Mouse (Mus musculus) forebrain, embryonic 16.5 days (tissue): ENCODE results near the gene Shank1. TPM values are rescaled to one million over a fixed set of nuclear protein-coding genes. Genes with fewer than 3 reads are reported as not detected.

Experiments
- ATAC-seq: fragments of 200-750 bp; cut with Nextera tagmentation; 2 replicates; pipeline ENCODE4 v1.8.0; 2017; ENCODE audit warnings: mild to moderate bottlenecking, moderate library complexity
- H3K27ac ChIP-seq: fragments of 300-500 bp; sonication (generic); 2 replicates; pipeline ENCODE4 v1.5.1; 2014; ENCODE audit warnings: low read length, control low read depth
- H3K27me3 ChIP-seq: fragments of 300-500 bp; sonication (generic); replicated peaks from 2 replicates; pipeline ENCODE4 v1.6.1; 2014; ENCODE audit warnings: low read length; ENCODE audit not compliant: control insufficient read depth, insufficient read depth
- H3K36me3 ChIP-seq: fragments of 300-500 bp; sonication (generic); 2 replicates; pipeline ENCODE4 v1.6.1; 2014; ENCODE audit not compliant: control insufficient read depth, insufficient read depth
- H3K4me1 ChIP-seq: fragments of 300-500 bp; sonication (generic); replicated peaks from 2 replicates; pipeline ENCODE4 v1.6.1; 2014; ENCODE audit warnings: low read length; ENCODE audit not compliant: control insufficient read depth, insufficient read depth
- H3K4me2 ChIP-seq: fragments of 300-500 bp; sonication (generic); 2 replicates; pipeline ENCODE4 v1.6.1; 2014; ENCODE audit warnings: mild to moderate bottlenecking, low read length, control low read depth
- H3K4me3 ChIP-seq: fragments of 300-500 bp; sonication (generic); replicated peaks from 2 replicates; pipeline ENCODE4 v1.5.1; 2014; ENCODE audit warnings: mild to moderate bottlenecking, low read length, control low read depth
- H3K9ac ChIP-seq: fragments of 300-500 bp; sonication (generic); replicated peaks from 2 replicates; pipeline ENCODE4 v1.6.1; 2014; ENCODE audit warnings: low read depth, low read length, control low read depth
- H3K9me3 ChIP-seq: fragments of 300-500 bp; sonication (generic); 2 replicates; pipeline ENCODE4 v1.6.1; 2016; ENCODE audit warnings: low read length; ENCODE audit not compliant: control insufficient read depth
- WGBS: fragments of 180-500 bp; shearing (Covaris S2); extraction: QIAGEN DNeasy Blood & Tissue Kit; methylation state at CpG from one replicate; pipeline ENCODE4 v1.1.7; 2014; 5-methylcytosine and 5-hydroxymethylcytosine counted together
- polyA plus RNA-seq: library from polyadenylated mRNA; unstranded; fragments of >200 nt; fragmentation: Nextera tagmentation; extraction: Ambion mirVana; gene quantifications from 2 replicates; pipeline ENCODE4 v1.2.1, GENCODE M21; 2015

Gene Shank1
- polyA plus RNA-seq, 1 experiment from 2014 or later: 26.5 TPM

DNA sequence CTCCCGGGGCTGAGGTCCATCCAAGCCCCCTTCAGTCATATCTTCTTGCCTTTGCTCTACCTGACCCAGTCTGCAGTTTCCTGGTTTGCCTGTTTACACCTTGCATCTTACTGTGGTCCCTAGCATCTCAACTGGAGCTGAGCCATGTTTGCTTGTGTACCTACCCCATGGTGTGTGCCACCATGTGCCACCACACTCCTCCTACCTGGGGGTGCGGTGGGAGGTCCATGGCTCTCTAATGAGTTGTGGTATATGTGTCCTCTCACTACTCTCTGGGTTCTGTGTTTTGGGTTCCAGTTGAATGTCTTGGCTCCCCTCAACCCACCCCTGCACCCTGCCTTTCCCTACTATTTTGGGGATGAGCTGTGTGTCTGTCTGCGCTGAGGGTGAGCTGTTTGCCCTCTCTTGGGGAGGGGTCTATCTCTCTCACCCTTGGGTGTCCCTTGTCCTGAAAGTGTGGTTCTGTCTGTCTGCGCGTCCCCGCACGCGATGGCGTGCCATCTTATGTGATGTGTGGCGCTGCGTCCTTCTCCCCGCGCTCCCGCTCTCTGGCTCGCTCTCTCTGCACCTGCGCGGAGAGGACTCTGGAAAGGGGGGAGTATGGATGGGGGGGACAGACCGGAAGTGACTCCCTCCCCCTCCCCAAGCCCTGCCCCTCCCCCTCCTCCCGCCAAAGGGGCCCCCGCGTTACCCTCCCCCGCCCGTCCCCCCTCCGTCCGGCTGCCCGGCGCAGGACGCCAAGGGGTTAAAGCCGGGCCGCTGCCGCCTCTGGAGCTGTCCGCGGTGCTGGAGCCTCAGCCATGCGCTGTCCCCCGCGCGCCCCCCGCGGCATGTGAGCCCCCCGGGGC is 25.2 kb downstream of the Shank1 start:
- no peaks in the 10 kb centered on the region for H3K9me3 ChIP-seq
- H3K4me1 ChIP-seq: peaks cover 26% of the 10 kb centered on the region
- peak overlapping the region; percentile 86 for H3K4me2 ChIP-seq
- WGBS: 6% methylated on average over 24 of the region's 40 CpGs
- H3K4me3 ChIP-seq: peak overlapping the region; percentile 60
- peaks cover 9% of the 10 kb centered on the region; the same call in 1 of the 2 replicates for H3K27me3 ChIP-seq
- peak; percentile 76 for ATAC-seq
- H3K36me3 ChIP-seq: peaks cover 4% of the 10 kb centered on the region; the same call in 1 of the 2 replicates
- H3K9ac ChIP-seq: peak overlapping the region; percentile 79
- peak overlapping the region; percentile 78 for H3K27ac ChIP-seq

DNA sequence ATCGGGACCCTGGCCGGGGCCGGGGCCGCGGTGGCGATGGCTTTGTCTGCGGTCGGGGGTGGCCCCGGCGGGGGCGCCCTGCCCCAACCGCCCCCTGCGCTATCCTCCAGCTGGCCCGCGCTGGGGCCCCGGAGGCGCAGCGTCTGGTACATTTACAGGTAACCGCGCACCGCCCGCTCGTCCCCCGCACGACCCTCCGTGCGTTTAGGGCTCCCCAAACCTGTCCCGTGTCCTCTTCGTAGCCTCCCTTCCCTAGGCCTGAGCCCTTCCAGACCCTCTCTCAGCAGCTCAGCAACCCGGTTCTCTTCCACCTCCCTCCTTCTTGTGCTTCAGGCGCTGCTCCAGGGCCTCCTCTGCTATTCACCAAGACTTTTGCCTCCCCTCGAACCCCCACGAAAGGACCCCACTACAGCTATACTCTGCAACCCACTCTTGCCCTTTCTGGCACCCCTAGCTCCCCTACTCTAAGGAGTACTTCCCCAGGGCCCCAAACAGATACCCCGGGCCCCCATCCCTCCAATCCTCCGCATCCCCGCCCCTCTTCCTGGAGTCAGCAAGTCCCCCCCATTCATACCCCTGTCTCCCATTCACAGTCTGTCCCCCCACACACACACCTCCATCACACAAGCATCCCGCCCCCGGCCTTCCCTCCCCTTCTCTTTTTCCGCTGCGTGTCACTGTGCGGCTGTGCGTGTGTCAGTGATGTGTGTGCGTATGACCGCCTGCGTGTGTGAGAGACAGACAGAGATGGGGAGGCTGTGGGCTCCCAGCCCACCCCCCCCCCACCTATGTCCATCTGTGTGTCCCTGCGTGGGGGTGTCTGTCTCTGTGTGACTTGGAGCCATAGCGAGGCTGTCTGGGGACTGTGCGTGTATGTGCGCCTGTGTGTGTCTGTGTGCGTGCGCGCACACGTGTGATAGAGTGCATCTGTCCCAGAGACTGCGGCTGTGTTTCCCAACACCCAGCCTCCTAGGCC is 26.3 kb downstream of the Shank1 start:
- peaks cover 26% of the 10 kb centered on the region for H3K4me1 ChIP-seq
- 2% methylated on average over 40 of the region's 54 CpGs for WGBS
- H3K36me3 ChIP-seq: peaks cover 4% of the 10 kb centered on the region; the same call in 1 of the 2 replicates
- peak overlapping the region; percentile 60 for H3K4me3 ChIP-seq
- H3K9me3 ChIP-seq: no peaks in the 10 kb centered on the region
- peak overlapping the region; percentile 86 for H3K4me2 ChIP-seq
- peak overlapping the region; percentile 78 for H3K27ac ChIP-seq
- peaks cover 9% of the 10 kb centered on the region; the same call in 1 of the 2 replicates for H3K27me3 ChIP-seq
- peak; percentile 79 for ATAC-seq
- peak overlapping the region; percentile 79 for H3K9ac ChIP-seq

DNA sequence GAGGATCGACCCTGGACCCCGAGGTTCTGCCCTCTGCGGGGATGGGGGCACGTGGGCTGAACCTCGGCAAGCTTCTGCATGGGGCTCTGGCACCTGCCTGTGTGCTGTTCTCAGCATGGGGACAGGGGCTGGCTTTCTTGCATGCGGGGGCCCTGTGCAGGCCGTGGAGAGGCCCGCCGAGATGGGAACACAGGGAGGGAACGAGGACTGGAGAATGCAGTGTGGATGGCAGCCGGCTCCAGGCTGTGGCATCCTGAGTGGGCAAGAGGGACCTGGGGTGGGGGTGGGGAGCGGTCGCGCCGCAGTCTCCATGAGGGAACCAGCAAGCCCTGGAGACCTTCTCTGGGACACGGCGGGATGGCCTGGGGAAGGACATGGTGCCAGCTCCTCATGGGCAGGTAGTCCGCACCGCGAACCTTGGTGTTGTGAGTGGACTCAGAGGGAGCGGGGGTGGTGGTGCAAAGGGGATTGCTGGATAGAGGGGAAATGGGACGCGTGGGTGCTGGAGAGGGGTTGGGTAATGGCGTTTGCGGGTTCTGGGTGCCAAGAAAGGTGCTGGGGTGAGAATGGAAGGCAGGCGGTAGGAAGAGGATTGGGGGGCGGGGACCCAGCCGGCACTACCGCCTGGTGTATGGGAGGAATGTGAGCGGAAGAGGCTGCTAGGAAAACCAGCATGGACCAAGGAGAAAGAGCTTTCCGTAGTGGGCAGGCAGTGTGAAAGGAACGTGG is 27.2 kb downstream of the Shank1 start:
- Histone ChIP-seq H3K4me2 (peak overlapping the region; percentile 86), H3K9me3 (no peaks in the 10 kb centered on the region), H3K9ac (peak overlapping the region; percentile 79), H3K36me3 (peaks cover 4% of the 10 kb centered on the region; the same call in 1 of the 2 replicates), H3K4me3 (peak overlapping the region; percentile 60), H3K27ac (peak overlapping the region; percentile 78), H3K4me1 (peaks cover 26% of the 10 kb centered on the region), H3K27me3 (peaks cover 9% of the 10 kb centered on the region; the same call in 1 of the 2 replicates)
- WGBS: 3% methylated on average over 31 of the region's 32 CpGs
- ATAC-seq: peak; percentile 16

DNA sequence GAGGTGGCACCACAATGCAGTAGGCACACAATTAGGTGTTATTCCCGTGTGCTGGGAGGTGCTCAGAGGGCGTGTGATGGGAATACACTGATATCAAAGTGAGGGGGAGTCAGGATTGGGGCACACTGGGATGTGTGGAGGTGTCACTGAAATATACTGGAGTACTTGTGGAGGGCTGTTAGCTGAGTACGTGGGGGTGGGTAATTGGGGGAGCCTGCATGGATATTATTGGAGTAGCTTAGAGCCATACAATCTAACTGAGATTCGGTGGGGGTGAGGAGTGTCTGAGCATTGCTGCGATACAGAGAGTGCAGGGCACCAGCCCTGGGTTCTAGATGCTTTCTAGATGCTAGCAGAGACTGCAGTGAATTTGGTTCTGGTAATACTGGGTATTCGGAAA is 30.2 kb downstream of the Shank1 start:
- no peak overlapping the region for H3K4me2 ChIP-seq
- no peak for ATAC-seq
- H3K27ac ChIP-seq: no peak overlapping the region
- no peak overlapping the region for H3K4me3 ChIP-seq
- H3K9me3 ChIP-seq: no peaks in the 10 kb centered on the region
- H3K36me3 ChIP-seq: 0 out of 2 replicates have a peak, but pooled peaks cover 4% of the 10 kb centered on the region
- peaks cover 9% of the 10 kb centered on the region; the same call in 1 of the 2 replicates for H3K27me3 ChIP-seq
- peaks cover 22% of the 10 kb centered on the region for H3K4me1 ChIP-seq
- 71% methylated on average over 6 of the region's 6 CpGs for WGBS
- no peak overlapping the region for H3K9ac ChIP-seq

DNA sequence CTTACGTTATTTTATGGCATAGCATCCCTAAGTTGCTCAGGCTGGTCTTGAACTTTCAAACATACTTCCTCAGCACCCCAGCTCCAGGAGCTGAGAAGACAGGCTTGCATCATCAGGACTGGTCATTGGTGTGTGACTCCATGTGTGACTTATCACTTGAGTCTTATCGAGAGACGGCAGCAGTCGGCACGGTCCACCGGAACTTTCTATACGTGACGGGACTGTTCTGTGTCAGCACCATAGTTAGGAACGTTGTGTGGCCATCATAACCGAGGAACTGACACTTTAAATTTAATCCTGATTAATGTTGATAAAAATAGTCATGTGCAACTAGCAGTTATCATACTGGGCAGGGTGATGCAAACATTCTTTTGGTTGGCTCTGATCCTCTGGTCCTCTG is 31.1 kb downstream of the Shank1 start:
- H3K36me3 ChIP-seq: peaks cover 6% of the 10 kb centered on the region; the same call in 1 of the 2 replicates
- H3K4me3 ChIP-seq: no peak overlapping the region
- no peaks in the 10 kb centered on the region for H3K9me3 ChIP-seq
- no peak for ATAC-seq
- 91% methylated on average over 10 of the region's 10 CpGs for WGBS
- H3K4me1 ChIP-seq: peaks cover 16% of the 10 kb centered on the region
- no peak overlapping the region for H3K9ac ChIP-seq
- H3K4me2 ChIP-seq: no peak overlapping the region
- H3K27me3 ChIP-seq: peaks cover 9% of the 10 kb centered on the region; the same call in 1 of the 2 replicates
- H3K27ac ChIP-seq: no peak overlapping the region

DNA sequence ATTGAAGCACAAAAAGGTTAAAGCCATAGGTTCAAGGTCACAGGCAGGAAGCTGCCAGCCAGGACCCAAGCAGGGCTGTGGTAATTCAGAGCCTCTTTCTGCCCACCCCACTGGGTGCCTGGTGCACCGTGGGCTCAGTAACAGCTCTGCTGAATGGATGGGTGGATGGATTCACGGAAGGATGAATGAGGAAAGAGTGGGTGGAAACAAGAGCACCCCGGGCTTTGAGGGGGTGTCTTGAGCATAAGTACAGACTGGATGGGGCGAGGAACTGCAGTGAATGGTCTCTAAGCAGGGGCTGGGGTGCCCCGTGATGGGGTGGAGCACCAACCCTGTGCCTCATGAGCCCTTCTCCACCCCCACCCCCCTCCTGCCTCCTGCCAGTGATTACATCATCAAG is 31.7 kb downstream of the Shank1 start:
- Histone ChIP-seq H3K9ac (no peak overlapping the region), H3K36me3 (peaks cover 8% of the 10 kb centered on the region; the same call in 1 of the 2 replicates), H3K9me3 (no peaks in the 10 kb centered on the region), H3K4me1 (peaks cover 11% of the 10 kb centered on the region), H3K4me2 (no peak overlapping the region), H3K4me3 (no peak overlapping the region), H3K27ac (no peak overlapping the region), H3K27me3 (peaks cover 9% of the 10 kb centered on the region; the same call in 1 of the 2 replicates)
- 74% methylated on average over 5 of the region's 5 CpGs for WGBS
- no peak for ATAC-seq

DNA sequence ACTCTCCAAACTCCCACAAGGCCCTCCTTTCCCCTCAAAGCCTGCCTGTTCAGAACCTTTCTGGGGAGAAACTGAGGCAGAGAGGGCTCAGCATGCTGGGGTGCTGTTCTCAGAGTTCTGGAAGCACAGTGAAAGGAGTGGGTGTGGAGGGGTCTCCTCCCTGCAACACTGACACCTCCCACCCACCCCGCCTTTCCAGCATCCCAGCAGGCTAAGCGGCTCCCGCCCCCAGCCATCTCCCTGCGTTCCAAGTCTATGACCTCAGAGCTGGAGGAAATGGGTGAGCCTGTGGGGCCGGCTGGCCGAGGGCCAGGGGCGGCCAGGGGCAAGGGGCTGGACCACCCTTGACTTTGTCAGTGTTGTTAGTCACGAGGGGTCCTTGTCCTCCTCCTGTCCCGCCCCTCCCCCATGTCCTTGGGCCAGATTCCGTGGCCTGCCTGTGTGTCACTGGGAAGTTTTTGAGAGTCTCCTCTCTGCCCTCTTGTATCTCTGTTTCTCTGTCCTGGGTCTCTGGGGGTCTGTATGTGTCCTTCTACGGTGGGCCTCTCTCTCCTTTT is 33.5 kb downstream of the Shank1 start:
- no peak for ATAC-seq
- Histone ChIP-seq H3K4me3 (no peak overlapping the region), H3K9me3 (no peaks in the 10 kb centered on the region), H3K27me3 (no peaks in the 10 kb centered on the region), H3K27ac (no peak overlapping the region), H3K36me3 (peaks cover 8% of the 10 kb centered on the region; the same call in 1 of the 2 replicates), H3K4me2 (no peak overlapping the region), H3K9ac (no peak overlapping the region), H3K4me1 (no peaks in the 10 kb centered on the region)
- WGBS: 31% methylated on average over 11 of the region's 11 CpGs

DNA sequence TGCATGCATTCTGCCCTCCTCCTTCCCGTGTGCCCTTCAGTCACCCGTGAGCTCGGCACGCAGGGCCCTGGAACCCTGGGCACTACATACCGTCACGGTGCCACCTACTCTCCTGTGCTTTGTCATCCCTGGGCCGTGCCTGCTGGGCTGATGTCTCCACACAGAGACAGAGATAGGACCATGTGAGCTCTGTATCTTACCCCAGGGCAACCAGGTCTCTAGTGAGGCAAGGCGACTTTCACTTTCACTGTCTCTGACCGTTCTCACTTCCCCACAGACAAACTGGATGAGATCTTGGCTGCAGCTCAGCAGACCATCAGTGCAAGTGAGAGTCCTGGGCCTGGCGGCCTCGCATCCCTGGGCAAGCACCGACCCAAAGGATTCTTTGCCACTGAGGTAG is 34.6 kb downstream of the Shank1 start:
- no peak for ATAC-seq
- 86% methylated on average over 12 of the region's 12 CpGs for WGBS
- Histone ChIP-seq H3K4me3 (no peak overlapping the region), H3K4me2 (no peak overlapping the region), H3K27ac (no peak overlapping the region), H3K27me3 (no peaks in the 10 kb centered on the region), H3K9me3 (no peaks in the 10 kb centered on the region), H3K9ac (no peak overlapping the region), H3K36me3 (peaks cover 8% of the 10 kb centered on the region; the same call in 1 of the 2 replicates), H3K4me1 (no peaks in the 10 kb centered on the region)
